Mouse (Mus musculus) cerebellum, adult 9-11 months (tissue): ENCODE measurements around the gene Slco3a1.

ENCODE experiments used
- DNase-seq: peaks from one replicate; pipeline ENCODE4 v3.0.0; 2022

The Slco3a1 gene

DNA sequence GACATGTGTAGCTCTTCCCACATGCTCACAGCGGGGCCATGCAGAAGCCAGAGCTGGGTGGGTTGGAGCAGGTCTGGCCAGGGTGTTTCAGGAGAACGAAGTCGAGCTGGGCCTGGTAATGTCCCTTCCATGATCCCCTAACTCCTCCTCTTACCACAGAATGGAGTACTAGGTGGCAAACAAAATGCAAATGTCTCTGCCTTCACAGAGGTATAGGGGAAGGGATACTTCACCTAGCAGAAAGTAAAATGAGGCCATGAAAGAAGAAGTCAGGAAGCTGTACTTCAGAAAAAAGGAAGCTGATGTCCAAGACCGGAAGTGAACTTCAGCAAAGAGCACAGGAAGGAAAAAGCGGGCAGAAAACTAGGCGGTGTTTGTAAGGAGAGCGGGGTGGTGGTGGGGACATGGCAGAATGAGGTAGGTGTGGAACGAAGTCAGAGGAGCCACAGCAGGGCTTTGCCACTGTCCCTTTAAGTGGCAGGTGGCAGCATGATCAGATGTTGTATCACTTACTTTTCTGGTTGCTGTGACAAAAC lies 214.1 kb downstream of the Slco3a1 start:
- no peak for DNase-seq

DNA sequence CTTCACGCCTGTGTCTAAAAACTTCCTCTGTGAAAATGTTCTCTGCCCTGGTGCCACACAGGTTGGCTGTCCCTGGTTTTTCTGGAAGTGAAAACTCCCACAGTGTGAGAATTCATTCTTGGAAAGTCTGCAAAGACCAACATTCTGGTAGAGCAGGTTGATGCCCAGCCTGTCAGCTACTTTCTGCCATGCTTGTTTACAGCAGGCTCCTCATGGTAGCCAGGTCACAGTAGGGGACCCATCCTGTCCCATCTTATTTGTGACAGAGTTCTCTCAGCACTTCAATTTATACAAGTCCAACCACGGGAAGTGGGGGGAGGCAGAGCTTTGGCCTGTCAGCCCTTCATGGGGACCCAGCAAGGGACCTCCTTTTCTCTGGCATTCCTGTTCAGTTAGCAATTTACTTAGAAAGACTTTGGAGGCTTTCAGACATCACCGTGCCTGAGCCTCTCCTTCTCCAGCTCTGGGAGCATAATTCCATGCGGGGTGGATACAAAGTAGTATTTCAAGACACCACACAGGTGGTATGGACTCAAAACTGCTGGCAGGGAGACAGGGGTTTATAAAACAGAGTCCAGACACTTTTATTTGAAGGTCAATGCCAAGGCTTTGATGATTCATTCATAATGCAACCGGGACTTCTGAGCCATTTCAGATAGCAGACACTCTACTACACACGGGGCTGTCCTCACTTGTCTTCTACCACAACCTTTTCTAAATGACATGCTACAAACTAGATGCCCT lies 216.7 kb downstream of the Slco3a1 start:
- DNase-seq: peak; percentile 71

DNA sequence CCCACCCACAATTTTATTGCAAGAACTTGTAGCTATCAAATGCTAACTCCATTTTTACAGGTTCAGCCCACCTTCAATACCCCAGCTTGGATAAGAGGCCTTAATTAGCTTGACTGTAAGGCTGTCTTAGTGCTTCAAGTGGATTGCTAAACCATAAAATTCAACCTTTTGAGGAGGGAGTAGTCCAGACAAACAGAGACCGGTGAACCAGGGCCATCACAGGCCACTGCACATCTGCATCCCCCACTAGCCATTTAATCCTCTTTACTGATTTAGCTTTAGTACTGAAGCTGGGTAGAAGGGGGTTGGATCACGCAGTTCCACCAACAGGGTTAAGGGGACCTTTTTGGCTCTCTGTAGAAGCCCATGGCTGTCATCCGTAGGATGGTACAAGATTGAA lies 222.3 kb downstream of the Slco3a1 start:
- no peak for DNase-seq

DNA sequence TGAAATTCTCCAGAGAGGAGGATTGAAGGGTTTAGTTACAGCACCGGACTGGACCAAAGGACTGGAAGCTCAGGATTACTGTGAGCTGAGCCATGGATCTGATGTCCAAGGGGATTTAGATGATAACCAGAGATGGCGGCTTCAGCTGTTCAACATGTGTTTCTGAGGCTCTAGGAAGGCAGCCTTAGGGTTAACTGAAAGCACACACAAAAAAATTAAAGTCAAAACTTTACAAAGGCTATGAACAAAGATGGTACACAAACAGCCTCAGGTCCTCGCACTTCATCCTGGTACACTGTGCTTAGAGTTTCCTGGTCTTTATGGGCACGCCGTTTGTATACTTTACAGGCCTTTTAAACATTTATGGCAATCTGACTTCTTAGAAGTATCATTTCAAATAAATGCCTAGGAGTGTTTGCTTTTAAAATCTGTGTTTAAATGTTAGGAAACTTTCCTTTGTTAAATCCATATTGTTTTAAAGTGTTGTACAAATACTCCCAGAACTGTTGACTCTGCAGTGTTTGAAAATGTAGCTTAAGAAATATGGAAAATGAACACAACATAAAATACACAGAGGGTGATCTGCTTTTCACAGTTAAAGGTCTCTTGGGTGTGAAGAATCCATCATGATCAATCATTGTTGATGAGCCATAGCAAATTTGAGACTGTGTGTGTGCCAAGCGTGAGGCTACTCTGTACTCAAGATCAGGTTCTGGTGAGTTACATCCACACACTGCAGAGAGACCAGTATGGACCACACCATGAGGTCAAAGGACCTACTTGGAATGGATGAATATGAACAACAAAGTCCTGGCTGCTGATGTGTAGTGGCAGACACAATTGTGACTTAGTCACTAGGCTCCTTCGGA lies 223.5 kb downstream of the Slco3a1 start:
- DNase-seq: no peak

DNA sequence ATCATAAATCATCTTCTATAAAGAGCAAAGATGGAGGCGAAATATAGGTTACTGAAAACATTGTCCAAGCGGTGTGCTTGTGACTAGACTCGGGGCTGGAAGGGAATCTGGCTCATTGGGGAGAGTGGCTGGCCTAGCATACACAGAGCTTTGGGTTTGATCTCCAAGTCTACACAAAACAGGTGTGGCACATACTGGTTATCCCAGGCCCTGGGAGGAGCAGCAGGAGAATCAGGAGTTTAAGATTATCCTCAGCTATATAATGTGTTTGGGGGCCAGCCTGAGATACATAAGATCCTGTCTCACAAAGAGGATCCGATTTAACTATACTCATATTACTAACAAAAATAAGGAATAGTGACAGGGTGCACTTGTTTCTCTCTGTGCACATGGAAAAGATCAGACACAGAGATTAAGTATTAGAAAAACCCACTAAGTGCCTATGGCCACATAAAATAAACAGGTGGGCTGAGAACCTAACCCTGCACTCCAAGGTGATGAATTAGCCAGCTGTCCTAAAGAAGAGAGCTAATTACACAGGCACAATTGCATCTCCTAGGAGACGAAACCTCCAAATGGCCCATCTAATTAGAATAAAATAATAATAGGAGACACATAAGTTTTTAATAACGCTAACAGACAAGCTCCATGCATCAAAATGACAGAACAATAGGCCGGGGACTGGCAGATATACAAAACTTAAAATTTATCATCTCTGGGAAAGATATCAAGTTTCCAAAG lies 224.3 kb downstream of the Slco3a1 start:
- no peak for DNase-seq

DNA sequence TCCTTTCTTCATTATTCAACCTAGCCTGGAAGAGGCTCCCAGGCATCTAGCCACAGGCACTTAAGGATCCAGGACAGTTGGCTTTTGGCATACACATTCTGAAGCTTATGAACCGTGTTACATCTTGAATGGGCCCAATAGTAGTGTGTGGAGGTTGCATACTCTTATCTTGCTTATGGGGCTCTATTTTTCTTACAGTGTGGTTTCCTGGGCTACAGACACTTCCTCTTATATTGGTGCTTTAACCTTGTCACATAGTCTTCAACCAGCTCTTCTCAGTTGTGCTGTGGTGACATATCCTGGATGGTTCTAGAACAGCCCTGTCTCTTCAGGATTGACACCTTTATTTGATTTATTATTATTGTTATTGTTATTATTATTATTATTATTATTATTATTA lies 225.6 kb downstream of the Slco3a1 start:
- DNase-seq: no peak

DNA sequence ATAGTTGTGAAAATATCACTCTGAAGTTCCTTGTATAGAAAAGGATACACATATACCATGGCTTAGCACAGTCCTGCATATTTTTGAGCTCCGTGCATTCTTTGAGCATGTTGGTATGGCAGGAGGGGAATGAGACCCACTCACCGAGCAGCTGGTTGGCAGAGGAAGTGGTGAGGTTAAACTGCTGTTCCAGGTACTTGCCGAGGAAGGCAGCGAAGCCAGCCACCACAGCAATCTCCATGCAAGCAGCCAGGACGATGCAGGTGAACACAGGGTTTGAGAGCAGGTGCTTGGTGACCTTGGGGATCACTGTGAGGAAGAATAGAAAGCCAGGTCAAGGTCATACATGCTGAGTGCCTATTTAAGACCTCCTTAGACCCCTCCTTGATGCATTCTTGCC lies 226.9 kb downstream of the Slco3a1 start:
- no peak for DNase-seq

DNA sequence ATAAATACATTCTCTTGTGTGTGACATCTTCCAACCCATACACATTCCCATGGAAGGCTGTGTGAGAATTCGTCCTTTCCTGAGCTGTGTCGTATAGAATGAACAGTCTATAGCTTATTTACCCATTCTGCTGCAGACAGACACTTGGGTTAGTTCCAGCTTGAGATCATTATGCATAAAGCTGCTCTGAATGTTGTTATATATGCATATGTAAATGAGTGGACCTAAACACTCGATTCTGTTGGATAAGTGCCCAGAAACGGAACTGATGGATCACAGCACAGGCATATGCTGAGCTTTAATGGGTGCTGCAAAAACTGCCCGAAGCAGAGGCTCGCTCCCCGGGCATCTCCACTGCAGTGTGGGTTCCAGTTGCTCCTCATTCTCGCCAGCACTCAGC lies 229.5 kb downstream of the Slco3a1 start:
- no peak for DNase-seq

DNA sequence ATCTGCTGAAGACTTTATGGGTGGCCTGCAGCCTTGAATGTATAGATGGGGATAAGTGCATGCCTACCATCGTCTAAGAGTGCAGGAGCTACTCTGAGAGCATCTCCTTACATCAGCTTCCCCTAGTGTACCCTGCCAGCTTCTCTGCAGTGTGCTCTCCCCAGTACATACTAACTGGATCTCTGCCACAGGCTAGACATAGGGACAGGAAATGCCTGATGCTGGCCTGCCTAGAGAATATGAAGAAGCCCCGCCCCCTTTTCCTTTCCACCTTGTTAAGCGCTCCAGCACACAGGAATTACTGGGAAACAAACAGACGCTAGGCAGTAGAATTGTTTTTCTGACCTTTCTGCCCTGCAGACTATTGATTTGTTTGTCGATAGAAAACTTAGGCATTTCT lies 230.9 kb downstream of the Slco3a1 start:
- DNase-seq: no peak

DNA sequence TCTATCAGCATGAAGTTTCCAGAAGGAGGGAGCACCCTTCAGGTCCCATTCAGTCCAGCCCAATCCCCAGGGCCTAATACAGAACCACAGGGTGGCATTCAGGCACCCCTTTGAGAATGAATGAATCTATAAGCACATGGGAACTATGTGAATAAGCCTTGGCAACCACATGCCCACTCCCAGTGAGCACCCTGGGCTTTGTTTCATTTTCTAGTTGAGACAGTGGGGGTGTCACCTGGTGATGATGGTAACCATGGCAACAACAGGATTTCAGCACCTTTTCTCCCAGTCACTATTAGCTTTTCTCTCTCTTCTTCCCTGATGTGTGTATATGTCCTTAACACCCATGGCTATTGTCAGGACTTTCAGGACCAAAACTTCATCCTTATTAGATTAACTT lies 231.4 kb downstream of the Slco3a1 start:
- no peak for DNase-seq

DNA sequence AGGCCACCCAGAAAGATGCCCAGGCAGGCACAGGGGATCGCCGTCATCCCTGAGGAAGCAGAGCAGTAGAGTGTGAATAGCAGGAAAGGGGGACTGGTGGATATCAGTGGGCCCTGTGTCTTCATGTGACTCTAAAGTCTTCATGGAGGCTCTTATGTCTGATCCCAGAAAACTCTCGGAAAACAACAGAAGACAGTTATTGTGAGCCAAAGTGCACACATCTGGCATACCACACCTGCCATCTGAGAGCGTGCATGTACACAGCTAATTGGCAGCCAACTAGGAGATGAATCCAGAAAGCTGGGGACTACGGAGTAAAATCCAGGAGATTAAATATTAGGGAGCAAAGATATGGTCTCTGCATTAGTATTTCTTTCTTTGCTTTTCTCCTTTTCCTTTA lies 233.9 kb downstream of the Slco3a1 start:
- no peak for DNase-seq

DNA sequence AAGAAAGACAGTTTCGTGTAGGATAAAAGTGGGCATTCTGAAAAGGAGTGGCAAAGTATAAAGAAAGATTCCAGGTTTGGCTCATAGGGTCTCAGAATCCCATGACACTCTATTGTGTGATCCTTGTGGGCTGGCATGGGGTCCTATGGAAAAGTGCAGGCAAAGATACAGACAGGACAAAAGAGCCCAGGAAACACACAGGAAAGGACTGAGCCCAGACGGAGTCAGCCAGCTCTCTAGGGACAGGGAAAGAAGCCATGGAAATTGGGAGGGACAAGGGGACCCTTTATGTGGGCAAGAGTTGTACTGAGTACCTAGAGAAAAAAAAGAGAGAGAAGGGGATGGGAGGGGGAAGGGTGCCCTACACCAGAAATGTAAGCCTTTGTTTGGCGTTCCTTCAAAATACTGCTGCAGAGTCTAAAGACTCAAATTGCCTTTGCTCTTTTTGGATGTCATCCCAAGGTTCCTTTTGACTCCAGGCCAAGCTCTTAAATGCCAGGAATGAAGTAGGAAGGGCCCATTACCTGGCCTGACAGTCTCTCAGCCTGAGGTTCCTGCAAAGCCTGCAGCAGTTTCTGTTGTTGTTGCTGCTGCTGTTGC lies 238.6 kb downstream of the Slco3a1 start:
- DNase-seq: peak; percentile 74

DNA sequence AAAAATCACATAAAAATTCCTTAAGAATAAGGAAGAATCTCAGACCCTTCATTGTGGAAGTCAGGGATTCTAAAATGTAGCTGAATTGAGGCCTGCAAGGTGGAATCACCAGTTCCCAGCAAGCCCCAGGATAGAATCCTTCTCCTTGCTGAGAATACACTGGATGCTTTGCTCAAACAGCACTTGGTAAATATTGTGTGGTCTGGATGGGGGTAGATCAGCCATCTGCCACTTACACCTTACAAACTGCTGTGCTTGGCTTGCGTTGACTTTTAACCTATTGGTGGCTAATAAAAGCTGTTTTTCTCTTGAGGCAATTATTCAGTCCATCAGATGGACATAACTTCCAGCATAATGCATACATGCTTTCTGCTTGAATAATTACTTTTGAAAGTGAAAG lies 240.3 kb downstream of the Slco3a1 start:
- DNase-seq: no peak

DNA sequence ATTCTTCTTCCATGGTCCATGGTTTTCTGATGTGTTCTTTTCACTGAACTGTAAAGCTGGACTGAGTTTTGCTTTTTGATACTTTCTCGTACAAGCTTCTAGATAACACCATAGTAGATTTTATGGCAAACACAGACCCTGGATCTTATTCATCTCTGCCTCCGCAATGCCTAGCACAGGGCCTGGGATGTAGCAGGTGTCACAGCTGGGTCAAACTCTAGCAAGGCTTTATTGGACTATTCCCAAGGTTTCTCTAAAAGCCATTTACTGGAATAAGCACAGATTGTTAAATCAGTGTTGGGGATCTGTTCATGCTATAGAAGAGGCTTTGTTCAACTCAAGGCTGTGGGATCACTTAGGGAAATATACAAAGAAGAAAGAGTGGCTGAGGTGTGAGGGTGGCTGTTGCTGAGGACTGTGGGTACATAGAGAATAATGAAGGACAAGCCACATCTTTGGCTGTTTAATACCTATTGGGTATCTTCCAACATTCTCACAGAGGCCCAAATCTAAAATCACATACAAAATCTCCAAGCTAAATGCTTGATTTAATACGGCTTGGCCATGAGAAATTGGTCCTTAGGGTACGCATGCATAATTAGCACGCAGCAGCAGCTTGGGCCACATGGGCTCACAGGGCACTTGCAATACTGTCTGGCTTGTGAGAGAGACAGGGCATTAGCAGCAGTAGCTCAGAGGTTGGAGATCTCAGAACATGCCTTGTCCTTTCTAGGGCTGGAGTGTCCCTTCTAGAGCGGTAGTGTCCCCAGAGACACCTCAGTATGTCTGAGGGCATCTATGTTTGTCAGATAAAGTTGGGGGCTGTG lies 241.1 kb downstream of the Slco3a1 start:
- no peak for DNase-seq

DNA sequence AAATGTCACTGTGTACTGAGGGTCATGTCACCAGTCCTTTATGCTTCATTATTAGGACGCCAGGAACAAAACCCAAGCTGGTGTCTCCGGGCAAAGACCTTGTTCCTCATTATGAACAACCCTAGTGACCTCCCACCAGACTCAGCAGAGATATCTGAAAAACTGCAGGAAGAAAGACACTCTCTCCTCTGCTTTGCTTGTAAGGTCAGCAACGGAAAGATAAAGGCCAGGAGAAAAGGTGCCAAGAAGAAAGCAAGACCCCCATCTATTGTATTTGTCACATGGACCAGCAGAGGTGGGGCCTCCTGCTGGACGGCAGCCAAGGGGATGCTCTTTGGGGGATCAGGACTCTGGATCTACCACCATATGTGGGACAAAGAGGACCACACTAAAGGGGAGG lies 243.0 kb downstream of the Slco3a1 start:
- no peak for DNase-seq

DNA sequence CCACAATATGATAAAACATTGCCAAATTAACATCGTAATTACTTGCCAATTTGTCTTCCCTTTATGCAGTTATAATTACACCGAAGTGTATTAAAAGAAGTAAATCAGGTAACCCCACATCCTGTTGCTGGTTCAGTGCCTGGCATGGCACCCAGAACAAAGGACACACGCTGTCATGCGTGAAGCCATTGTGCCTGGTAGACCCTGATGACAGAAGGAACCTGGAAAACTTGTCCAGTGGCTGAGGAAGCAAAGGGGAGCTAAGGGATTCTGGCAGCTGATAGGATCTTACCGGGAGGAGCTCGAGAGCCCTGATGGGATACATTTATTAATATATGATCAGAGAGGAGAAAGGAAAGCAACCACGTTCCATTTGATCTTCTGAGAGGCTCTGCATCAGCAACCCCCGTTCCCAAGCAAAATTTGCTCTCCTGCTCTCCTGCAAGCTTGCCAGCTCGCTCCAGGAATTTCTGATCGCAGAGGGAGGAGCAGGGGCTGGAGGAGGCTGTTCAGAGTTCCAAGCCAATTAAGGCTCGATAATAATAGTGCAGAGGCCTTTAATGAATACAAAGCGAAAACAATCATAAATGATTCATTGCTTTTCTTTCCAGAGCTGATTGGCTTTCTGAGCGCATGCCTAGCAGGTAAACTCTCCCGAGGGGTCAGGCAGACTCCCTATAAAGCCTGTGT lies 250.8 kb downstream of the Slco3a1 start:
- no peak for DNase-seq

DNA sequence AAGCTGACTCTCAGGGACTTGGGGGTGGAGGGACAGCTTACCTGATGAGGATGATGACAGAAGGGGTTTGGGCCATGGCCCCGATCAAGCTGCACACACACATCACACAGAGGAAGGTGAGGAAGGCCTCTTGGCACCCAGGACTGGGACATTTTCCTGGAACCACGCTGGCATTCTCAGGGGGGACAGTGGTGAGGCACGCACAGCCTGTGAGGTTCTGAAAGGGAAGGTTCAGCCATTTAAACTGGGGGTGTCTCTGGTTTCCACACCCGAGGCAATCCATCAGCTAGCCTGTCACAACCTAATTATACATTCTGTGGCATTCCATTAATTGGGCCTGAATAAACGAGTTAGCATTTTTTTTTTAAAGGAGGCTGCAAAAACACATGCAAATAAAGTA lies 251.5 kb downstream of the Slco3a1 start:
- no peak for DNase-seq

DNA sequence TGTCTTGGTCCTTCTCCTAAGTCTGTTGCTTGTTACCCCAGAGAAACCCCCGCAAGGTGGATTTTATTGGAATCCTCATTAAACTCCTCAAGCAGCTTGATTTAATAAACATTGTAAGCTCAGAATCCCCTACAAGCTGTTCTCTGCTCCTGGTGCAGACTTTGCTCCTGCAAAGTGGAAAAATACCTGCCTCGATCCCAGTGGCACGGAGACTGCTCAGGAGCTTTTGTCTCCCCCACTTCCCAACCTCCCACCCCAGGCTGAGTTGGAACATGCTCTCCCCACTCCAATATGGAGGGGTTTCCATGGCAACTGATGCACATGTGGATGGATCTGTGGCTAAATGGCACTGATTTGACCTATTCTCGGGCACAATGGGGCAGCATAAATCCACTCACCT lies 268.0 kb downstream of the Slco3a1 start:
- no peak for DNase-seq

DNA sequence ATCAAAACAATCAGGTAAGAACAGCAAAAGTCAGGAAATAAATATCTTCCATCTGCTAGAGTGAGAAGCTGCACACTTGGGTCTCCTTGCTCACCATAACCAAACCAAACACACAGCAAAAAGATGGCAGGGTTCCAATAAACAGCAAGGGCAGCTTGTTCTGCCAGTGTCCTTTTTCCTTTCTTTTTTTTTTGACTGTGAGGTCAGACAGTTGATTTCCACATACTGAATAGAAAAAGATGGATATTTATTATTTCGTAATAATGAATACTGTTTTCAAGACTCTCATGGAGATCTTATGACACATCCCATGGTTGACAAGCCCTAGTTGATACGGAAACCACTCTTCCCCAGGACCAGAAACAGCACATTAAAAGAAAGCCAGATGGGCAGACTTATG lies 274.2 kb downstream of the Slco3a1 start:
- no peak for DNase-seq

DNA sequence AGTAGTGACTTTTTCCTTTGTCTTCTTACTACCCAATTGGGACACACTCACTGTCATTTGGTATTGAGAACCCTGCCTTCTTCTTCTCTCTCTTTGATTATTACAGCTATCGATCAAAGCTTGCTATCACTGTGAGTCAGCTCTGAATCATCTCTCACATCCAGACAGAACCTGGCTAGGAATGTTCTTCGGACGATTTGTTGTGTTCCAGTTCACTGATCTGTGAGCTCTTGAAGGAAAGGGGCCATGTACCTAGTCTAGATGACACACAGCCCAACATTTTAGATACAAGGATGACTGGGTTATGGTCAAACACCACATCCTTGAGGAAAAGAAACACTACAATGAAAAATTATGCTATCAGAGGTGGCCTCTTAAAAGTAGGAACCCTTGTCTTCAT lies 275.2 kb downstream of the Slco3a1 start:
- no peak for DNase-seq

DNA sequence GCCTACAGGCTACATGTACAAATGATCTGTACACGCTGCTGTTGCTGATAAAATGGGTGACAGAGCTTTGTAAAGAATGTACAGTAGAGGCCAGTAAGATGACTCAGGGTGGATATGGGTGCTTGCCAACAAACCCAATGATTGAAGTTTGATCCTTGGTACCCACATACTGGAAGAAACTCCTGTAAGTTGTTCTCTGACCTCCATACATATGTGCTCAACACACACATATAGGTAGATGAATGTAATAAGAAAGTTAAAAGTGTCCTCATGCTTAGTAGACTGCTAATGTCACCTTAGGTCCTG lies 284.5 kb downstream of the Slco3a1 start:
- DNase-seq: no peak
